21 mouse cellular contexts compared by ENCODE assay signal in the genomic region with DNA sequence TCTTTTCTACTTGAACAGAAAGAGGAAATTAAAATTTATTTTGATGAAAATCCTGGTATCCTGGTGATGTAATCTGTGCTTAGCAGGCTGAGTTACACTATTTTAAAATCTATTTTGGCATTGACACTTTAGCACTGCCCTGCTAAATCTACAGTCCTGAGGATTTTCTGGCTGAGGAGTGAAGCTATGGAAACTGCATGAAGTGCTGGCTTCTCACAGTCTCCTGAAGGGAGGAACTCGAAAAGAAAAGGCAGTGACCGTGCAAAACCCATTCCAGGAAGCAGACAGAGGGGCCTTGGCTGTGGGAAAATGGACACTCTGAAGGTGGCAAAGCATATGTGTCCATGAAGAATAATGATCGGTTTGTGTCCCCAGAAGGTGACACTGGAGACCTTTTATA.
A peak's percentile ranks its signal among the peaks of the same experiment; 100 is the strongest.
DNase-seq lines count a peak whose midpoint lies in the region; ATAC-seq and TF ChIP-seq lines count a peak whose summit lies in the region.
"Had no signal": no experiment of that assay in that cellular context is flagged by ENCODE, and none has a peak within 500 bp of the region (broad histone marks: within the 10 kb centered on the region; RNA-seq: fewer than 3 reads in every experiment).

No protein-coding gene starts in this region.

- no peaks in the 10 kb centered on the region for H3K27me3 ChIP-seq in forebrain, postnatal 0 days (ENCODE audit: insufficient read depth, low read length)
- H3K27me3 ChIP-seq in forebrain, embryonic 16.5 days (replicated peaks; ENCODE audit: control insufficient read depth, insufficient read depth, low read length): no peaks in the 10 kb centered on the region
- no peaks in the 10 kb centered on the region for H3K27me3 ChIP-seq in hindbrain, postnatal 0 days (ENCODE audit: insufficient read depth, low read length)
- no peaks in the 10 kb centered on the region for H3K27me3 ChIP-seq in hindbrain, embryonic 13.5 days
- H3K27me3 ChIP-seq in midbrain, embryonic 11.5 days (ENCODE audit: control insufficient read depth, insufficient read depth, low read length): no peaks in the 10 kb centered on the region
- H3K27me3 ChIP-seq in midbrain, embryonic 10.5 days (ENCODE audit: low read depth, poor library complexity, severe bottlenecking): no peaks in the 10 kb centered on the region
- H3K27me3 ChIP-seq: embryonic facial prominence, embryonic 13.5 days; forebrain, embryonic 12.5 days had no signal

- DNase-seq in forebrain, postnatal 0 days: no peak
- peak; percentile 56 for DNase-seq in hindbrain, postnatal 0 days (ENCODE audit: low spot score)
- DNase-seq in midbrain, embryonic 11.5 days (ENCODE audit: low spot score, missing footprints): peak; percentile 14
- DNase-seq in midbrain, embryonic 10.5 days (ENCODE audit: low spot score): no peak
- DNase-seq in right cerebral cortex, postnatal 10 days (ENCODE audit: low spot score in 2 of 2): peak; percentile 26 to 35
- no peak for DNase-seq in right cerebral cortex, adult 2 months (ENCODE audit: low spot score in 2 of 2)
- DNase-seq: adrenal gland, postnatal 14 days; B cell, adult 2 months; cerebellum, adult 18-20 months; cerebellum, adult 9-11 months; cerebellum, postnatal 36 days; gastrocnemius, postnatal 10 days; heart, postnatal 10 days; heart, postnatal 4 days had no signal

- no peaks in the 10 kb centered on the region for H3K9me3 ChIP-seq in forebrain, postnatal 0 days (ENCODE audit: low read length)
- H3K9me3 ChIP-seq in forebrain, embryonic 16.5 days (ENCODE audit: control insufficient read depth, low read length): no peaks in the 10 kb centered on the region
- H3K9me3 ChIP-seq in hindbrain, postnatal 0 days (ENCODE audit: low read length): no peaks in the 10 kb centered on the region
- no peaks in the 10 kb centered on the region for H3K9me3 ChIP-seq in hindbrain, embryonic 13.5 days
- H3K9me3 ChIP-seq in midbrain, embryonic 11.5 days (ENCODE audit: control insufficient read depth, low read length): no peaks in the 10 kb centered on the region
- H3K9me3 ChIP-seq in midbrain, embryonic 10.5 days (replicated peaks): no peaks in the 10 kb centered on the region
- H3K9me3 ChIP-seq: embryonic facial prominence, embryonic 13.5 days; forebrain, embryonic 12.5 days; heart, embryonic 10.5 days had no signal

- H3K27ac ChIP-seq in forebrain, postnatal 0 days (ENCODE audit: low read depth, low read length): peak overlapping the region; percentile 0; the same call in 1 of the 2 replicates
- no peak overlapping the region for H3K27ac ChIP-seq in forebrain, embryonic 16.5 days (ENCODE audit: low read length)
- H3K27ac ChIP-seq in hindbrain, postnatal 0 days: peak overlapping the region; percentile 66
- no peak overlapping the region for H3K27ac ChIP-seq in hindbrain, embryonic 13.5 days
- H3K27ac ChIP-seq in midbrain, embryonic 11.5 days (ENCODE audit: low read depth, low read length): no peak overlapping the region
- H3K27ac ChIP-seq in midbrain, embryonic 10.5 days (replicated peaks): no peak overlapping the region
- H3K27ac ChIP-seq: embryonic facial prominence, embryonic 13.5 days; forebrain, embryonic 12.5 days; heart, embryonic 10.5 days had no signal

- no peak overlapping the region for H3K4me3 ChIP-seq in forebrain, postnatal 0 days (ENCODE audit: low read depth, low read length)
- no peak overlapping the region for H3K4me3 ChIP-seq in forebrain, embryonic 16.5 days (replicated peaks; ENCODE audit: low read length)
- H3K4me3 ChIP-seq in hindbrain, postnatal 0 days (ENCODE audit: low read length): no peak overlapping the region
- no peak overlapping the region for H3K4me3 ChIP-seq in hindbrain, embryonic 13.5 days
- no peak overlapping the region for H3K4me3 ChIP-seq in midbrain, embryonic 11.5 days (ENCODE audit: low read depth, low read length)
- no peak overlapping the region for H3K4me3 ChIP-seq in midbrain, embryonic 10.5 days
- H3K4me3 ChIP-seq: embryonic facial prominence, embryonic 13.5 days; forebrain, embryonic 12.5 days; heart, embryonic 10.5 days had no signal

- no peak for TF ChIP-seq CTCF in forebrain, postnatal 0 days (IDR thresholded peaks at IDR 0.05; ENCODE audit: low read depth)
- no peak for TF ChIP-seq CTCF in hindbrain, postnatal 0 days (IDR thresholded peaks at IDR 0.05; ENCODE audit: low read depth)

- no peak for ATAC-seq in forebrain, postnatal 0 days
- no peak for ATAC-seq in forebrain, embryonic 16.5 days
- ATAC-seq in hindbrain, postnatal 0 days: peak; percentile 63
- ATAC-seq in hindbrain, embryonic 13.5 days (ENCODE audit: low FRiP score): no peak
- no peak for ATAC-seq in midbrain, embryonic 11.5 days (ENCODE audit: low FRiP score)
- ATAC-seq: CD4-positive, CD25-positive, alpha-beta regulatory T cell, adult 4 months had no signal

- H3K9ac ChIP-seq in forebrain, postnatal 0 days: no peak overlapping the region
- H3K9ac ChIP-seq in forebrain, embryonic 16.5 days (replicated peaks; ENCODE audit: low read depth, low read length): no peak overlapping the region
- no peak overlapping the region for H3K9ac ChIP-seq in hindbrain, postnatal 0 days (replicated peaks; ENCODE audit: low read length)
- H3K9ac ChIP-seq in hindbrain, embryonic 13.5 days: no peak overlapping the region
- H3K9ac ChIP-seq in midbrain, embryonic 11.5 days (ENCODE audit: low read length): no peak overlapping the region
- H3K9ac ChIP-seq: embryonic facial prominence, embryonic 13.5 days; forebrain, embryonic 12.5 days had no signal

- no peak overlapping the region for H3K4me2 ChIP-seq in forebrain, postnatal 0 days (ENCODE audit: low read depth)
- no peak overlapping the region for H3K4me2 ChIP-seq in forebrain, embryonic 16.5 days (ENCODE audit: low read length)
- no peak overlapping the region for H3K4me2 ChIP-seq in hindbrain, postnatal 0 days (ENCODE audit: low read depth, low read length)
- no peak overlapping the region for H3K4me2 ChIP-seq in hindbrain, embryonic 13.5 days
- H3K4me2 ChIP-seq in midbrain, embryonic 11.5 days: no peak overlapping the region
- H3K4me2 ChIP-seq: embryonic facial prominence, embryonic 13.5 days; forebrain, embryonic 12.5 days had no signal

- H3K36me3 ChIP-seq in forebrain, postnatal 0 days (ENCODE audit: insufficient read depth): no peaks in the 10 kb centered on the region
- no peaks in the 10 kb centered on the region for H3K36me3 ChIP-seq in forebrain, embryonic 16.5 days (ENCODE audit: control insufficient read depth, insufficient read depth)
- no peaks in the 10 kb centered on the region for H3K36me3 ChIP-seq in hindbrain, postnatal 0 days (ENCODE audit: insufficient read depth, low read length)
- H3K36me3 ChIP-seq in hindbrain, embryonic 13.5 days: no peaks in the 10 kb centered on the region
- H3K36me3 ChIP-seq in midbrain, embryonic 11.5 days (ENCODE audit: control insufficient read depth, insufficient read depth, low read length): no peaks in the 10 kb centered on the region
- no peaks in the 10 kb centered on the region for H3K36me3 ChIP-seq in midbrain, embryonic 10.5 days
- H3K36me3 ChIP-seq: embryonic facial prominence, embryonic 13.5 days; forebrain, embryonic 12.5 days; G1E; heart, embryonic 10.5 days had no signal

- H3K4me1 ChIP-seq in forebrain, postnatal 0 days (ENCODE audit: insufficient read depth): no peaks in the 10 kb centered on the region
- H3K4me1 ChIP-seq in forebrain, embryonic 16.5 days (replicated peaks; ENCODE audit: control insufficient read depth, insufficient read depth, low read length): no peaks in the 10 kb centered on the region
- no peaks in the 10 kb centered on the region for H3K4me1 ChIP-seq in hindbrain, postnatal 0 days (ENCODE audit: insufficient read depth, low read length)
- H3K4me1 ChIP-seq in hindbrain, embryonic 13.5 days (replicated peaks): 0 out of 2 replicates have a peak, but pooled peaks cover 5% of the 10 kb centered on the region
- no peaks in the 10 kb centered on the region for H3K4me1 ChIP-seq in midbrain, embryonic 11.5 days (ENCODE audit: control insufficient read depth, insufficient read depth, low read length)
- H3K4me1 ChIP-seq in midbrain, embryonic 10.5 days: peaks cover 6% of the 10 kb centered on the region; the same call in 1 of the 2 replicates
- H3K4me1 ChIP-seq: forebrain, embryonic 12.5 days; heart, embryonic 10.5 days had no signal

- 49% methylated on average over 3 of the region's 3 CpGs for WGBS in forebrain, postnatal 0 days
- 61% methylated on average over 3 of the region's 3 CpGs for WGBS in forebrain, embryonic 16.5 days
- WGBS in hindbrain, postnatal 0 days: 17% methylated on average over 3 of the region's 3 CpGs
- 51% methylated on average over 3 of the region's 3 CpGs for WGBS in hindbrain, embryonic 13.5 days
- WGBS in midbrain, embryonic 11.5 days: 58% methylated on average over 3 of the region's 3 CpGs
- WGBS in midbrain, embryonic 10.5 days: 59% methylated on average over 3 of the region's 3 CpGs

Comparison
In these comparisons a context has a peak if more than half of its experiments do, and no peak if none do; other contexts are left out.
1. DNase-seq: peak in hindbrain, postnatal 0 days (single experiment), midbrain, embryonic 11.5 days (single experiment) and right cerebral cortex, postnatal 10 days (2 of 2); none in forebrain, postnatal 0 days (single experiment), midbrain, embryonic 10.5 days (single experiment) and right cerebral cortex, adult 2 months (0 of 2).
2. H3K27ac ChIP-seq: peak in forebrain, postnatal 0 days (single experiment) and hindbrain, postnatal 0 days (single experiment); none in forebrain, embryonic 16.5 days (single experiment), hindbrain, embryonic 13.5 days (single experiment), midbrain, embryonic 11.5 days (single experiment) and midbrain, embryonic 10.5 days (single experiment).